Mouse (Mus musculus) embryonic facial prominence, embryonic 14.5 days (tissue): ENCODE measurements at regions not wholly inside any gene's neighbourhood (a gene's known extent, or its start where the extent isn't known, plus 50 kb on each side); places are given as distances from the start of the nearest gene placed in this dataset.
"Not testable (repeated sequence)": the region's sequence is repeated elsewhere in the genome, so short reads cannot be mapped to it uniquely, and the experiment has no call there.

Source experiments
- ATAC-seq: fragments of 200-750 bp; cut with Nextera tagmentation; 2 replicates; pipeline ENCODE4 v1.8.0; 2017; ENCODE audit warnings: low read depth, moderate number of reproducible peaks, moderate TSS enrichment
- DNase-seq: peaks from one replicate; pipeline ENCODE4 v3.0.0-alpha.2; 2015; ENCODE audit warnings: low spot score
- H3K27ac ChIP-seq: fragments of 300-500 bp; sonication (generic); replicated peaks from 2 replicates; pipeline ENCODE4 v1.5.1; 2014; ENCODE audit warnings: low read depth, mild to moderate bottlenecking, low read length, moderate library complexity
- H3K27me3 ChIP-seq: fragments of 300-500 bp; sonication (generic); replicated peaks from 2 replicates; pipeline ENCODE4 v1.6.1; 2014; ENCODE audit warnings: low read length; ENCODE audit not compliant: control insufficient read depth, insufficient read depth
- H3K36me3 ChIP-seq: fragments of 300-500 bp; sonication (generic); 2 replicates; pipeline ENCODE4 v1.6.1; 2014; ENCODE audit warnings: low read length, mixed read lengths; ENCODE audit not compliant: control insufficient read depth, insufficient read depth
- H3K4me1 ChIP-seq: fragments of 300-500 bp; sonication (generic); 2 replicates; pipeline ENCODE4 v1.6.1; 2014; ENCODE audit warnings: antibody characterized with exemption, low read length; ENCODE audit not compliant: control insufficient read depth, insufficient read depth
- H3K4me2 ChIP-seq: fragments of 300-500 bp; sonication (generic); 2 replicates; pipeline ENCODE4 v1.6.1; 2014; ENCODE audit warnings: low read depth, mild to moderate bottlenecking, low read length, moderate library complexity, mixed read lengths
- H3K4me3 ChIP-seq: fragments of 300-500 bp; sonication (generic); 2 replicates; pipeline ENCODE4 v1.5.1; 2014; ENCODE audit warnings: low read depth, mild to moderate bottlenecking, low read length
- H3K9ac ChIP-seq: fragments of 300-500 bp; sonication (generic); 2 replicates; pipeline ENCODE4 v1.6.1; 2014; ENCODE audit warnings: low read depth, mild to moderate bottlenecking, low read length, moderate library complexity, mixed read lengths
- H3K9me3 ChIP-seq: fragments of 300-500 bp; sonication (generic); 2 replicates; pipeline ENCODE4 v1.6.1; 2016; ENCODE audit warnings: low read length; ENCODE audit not compliant: control insufficient read depth
- WGBS: fragments of 180-500 bp; shearing (Covaris S2); extraction: QIAGEN DNeasy Blood & Tissue Kit; methylation state at CpG from one replicate; pipeline ENCODE4 v1.1.7; 2014; 5-methylcytosine and 5-hydroxymethylcytosine counted together

- WGBS, result 67% methylated on average over 14 of the region's 14 CpGs
- H3K4me2 ChIP-seq, H3K9ac ChIP-seq, DNase-seq, H3K9me3 ChIP-seq, H3K27me3 ChIP-seq, H3K36me3 ChIP-seq, H3K4me1 ChIP-seq, H3K4me3 ChIP-seq, ATAC-seq, H3K27ac ChIP-seq: not testable (repeated sequence)
Measured at GRCm38 (mm10) chr16:61056175-61056574, 450.8 kb upstream of the Epha6 start.

GRCm38 (mm10) chr16:61041140-61041586, 435.8 kb upstream of the Epha6 start:
- Histone ChIP-seq H3K27me3 (no peaks in the 10 kb centered on the region), H3K4me3 (no peak overlapping the region), H3K9ac (no peak overlapping the region), H3K9me3 (no peaks in the 10 kb centered on the region), H3K36me3 (no peaks in the 10 kb centered on the region), H3K27ac (no peak overlapping the region), H3K4me1 (no peaks in the 10 kb centered on the region), H3K4me2 (no peak overlapping the region)
- DNase-seq (peak; percentile 63), ATAC-seq (peak; percentile 26; the same call in 1 of the 2 replicates)
- WGBS, result 57% methylated on average over 7 of the region's 7 CpGs
